Mouse (Mus musculus) T-helper 2 cell (primary cell): ENCODE results near the gene Gm9736.
"Not testable (repeated sequence)": the region's sequence is repeated elsewhere in the genome, so short reads cannot be mapped to it uniquely, and the experiment has no call there.

Experiments
- in situ Hi-C: fragments of 300-600 bp; cut with MboI, MseI; formaldehyde crosslinking; loops from one replicate; pipeline ENCODE4 v1.15.1; 2025; ENCODE audit warnings: high pct_unique_total_duplicates

Gm9736 gene

GRCm38 (mm10) chr10:77726186-77726585 is 25.0 kb downstream of the Gm9736 start, which contains the start of gene Gm10100:
Gm10100 (plus strand) TSS chr10:77726486.
- in situ Hi-C loops = no loop called here

GRCm38 (mm10) chr10:77724855-77725254 is 26.3 kb downstream of the Gm9736 start:
- in situ Hi-C loops = no loop called here

- in situ Hi-C loops = not testable (repeated sequence)
These were observed 30.9 kb downstream of the Gm9736 start, which contains the start of gene Krtap12-1 for GRCm38 (mm10) chr10:77720299-77720698. Krtap12-1 (plus strand) TSS chr10:77720599.

- in situ Hi-C loops = no loop called here
These were observed 35.6 kb downstream of the Gm9736 start, which contains the start of gene Gm10142 for GRCm38 (mm10) chr10:77715507-77715906. Gm10142 (plus strand) TSS chr10:77715807.

- in situ Hi-C loops = no loop called here
These were observed 37.4 kb downstream of the Gm9736 start for GRCm38 (mm10) chr10:77713734-77714133.

- in situ Hi-C loops = not testable (repeated sequence)
These were observed 40.0 kb downstream of the Gm9736 start, which contains the start of gene Gm10024 for GRCm38 (mm10) chr10:77711157-77711556. Gm10024 (plus strand) TSS chr10:77711457.

GRCm38 (mm10) chr10:77709831-77710230 is 41.3 kb downstream of the Gm9736 start:
- in situ Hi-C loops = no loop called here

GRCm38 (mm10) chr10:77706326-77706725 is 44.8 kb downstream of the Gm9736 start, which contains the start of gene Gm10272:
Gm10272 (plus strand) TSS chr10:77706626.
- in situ Hi-C loops = no loop called here
